Mouse (Mus musculus) kidney, adult 2 months (tissue): Measurements from ENCODE around the gene Cngb1.

Experiments
- CTCF ChIP-seq: fragments of 200-500 bp; conservative IDR thresholded peaks from 2 replicates; pipeline ENCODE4 v1.5.1; 2011; ENCODE audit warnings: low read depth, mild to moderate bottlenecking, control low read depth, low read length, moderate library complexity, mixed read lengths; ENCODE audit not compliant: insufficient read depth, insufficient read length
- POLR2A ChIP-seq: fragments of 200-500 bp; IDR thresholded peaks from one replicate; pipeline ENCODE4 v1.6.1; 2011; ENCODE audit warnings: low read depth, low read length, control low read depth

DNA sequence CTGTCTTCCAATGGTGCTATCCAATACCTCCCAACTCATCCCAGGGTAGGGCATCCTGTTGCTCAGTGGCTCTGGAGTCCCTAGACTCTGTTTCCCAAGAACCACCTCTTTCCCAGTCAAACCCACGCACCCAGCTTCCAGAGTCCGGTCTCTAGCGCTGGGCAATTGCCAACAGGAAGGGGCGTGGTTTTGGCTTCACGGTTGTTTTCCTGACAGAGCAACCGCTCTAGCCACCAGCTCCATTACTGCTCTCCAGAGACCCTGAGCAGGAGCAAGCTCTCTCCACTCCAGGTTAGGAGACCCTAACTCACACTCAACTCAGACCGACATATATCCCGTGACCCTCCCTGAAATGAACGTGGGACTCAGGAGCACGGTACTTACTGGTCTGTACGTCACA, 13.2 kb downstream of the Cngb1 start:
- TF ChIP-seq CTCF (no peak), POLR2A (peak; percentile 34)
